In genomic region chr10:60290026-60290738, GRCm38 (mm10) we compare ENCODE assay signal across 10 mouse cellular contexts. TPM values are rescaled to one million over a fixed set of nuclear protein-coding genes. Genes with fewer than 3 reads are reported as not detected.
A peak's percentile ranks its signal among the peaks of the same experiment; 100 is the strongest.
DNase-seq lines count a peak whose midpoint lies in the region; ATAC-seq and TF ChIP-seq lines count a peak whose summit lies in the region.
"Had no signal": no experiment of that assay in that cellular context is flagged by ENCODE, and none has a peak within 500 bp of the region (broad histone marks: within the 10 kb centered on the region; RNA-seq: fewer than 3 reads in every experiment).

No protein-coding gene starts in this region.

- 78% methylated on average over 7 of the region's 7 CpGs for WGBS in forebrain, embryonic 10.5 days
- WGBS in forebrain, embryonic 14.5 days, result 74% methylated on average over 7 of the region's 7 CpGs
- 45% methylated on average over 7 of the region's 7 CpGs for WGBS in macrophage (ENCODE audit: missing documents)
- WGBS in hindbrain, embryonic 11.5 days, result 64% methylated on average over 7 of the region's 7 CpGs
- WGBS in hindbrain, postnatal 0 days, result 66% methylated on average over 7 of the region's 7 CpGs

- no peaks in the 10 kb centered on the region for H3K27me3 ChIP-seq in forebrain, embryonic 10.5 days (ENCODE audit: poor library complexity, severe bottlenecking)
- no peaks in the 10 kb centered on the region for H3K27me3 ChIP-seq in forebrain, embryonic 14.5 days (replicated peaks; ENCODE audit: control insufficient read depth, insufficient read depth, low read length)
- no peaks in the 10 kb centered on the region for H3K27me3 ChIP-seq in hindbrain, embryonic 11.5 days (ENCODE audit: control insufficient read depth, insufficient read depth, low read length)
- H3K27me3 ChIP-seq in hindbrain, postnatal 0 days (ENCODE audit: insufficient read depth, low read length), result no peaks in the 10 kb centered on the region
- H3K27me3 ChIP-seq: forebrain, embryonic 13.5 days had no signal

- no peaks in the 10 kb centered on the region for H3K9me3 ChIP-seq in forebrain, embryonic 10.5 days
- no peaks in the 10 kb centered on the region for H3K9me3 ChIP-seq in forebrain, embryonic 14.5 days (replicated peaks; ENCODE audit: control insufficient read depth, low read length)
- H3K9me3 ChIP-seq in hindbrain, embryonic 11.5 days (ENCODE audit: control insufficient read depth, low read length), result no peaks in the 10 kb centered on the region
- H3K9me3 ChIP-seq in hindbrain, postnatal 0 days (ENCODE audit: low read length), result no peaks in the 10 kb centered on the region
- H3K9me3 ChIP-seq: forebrain, embryonic 13.5 days had no signal

- H3K4me3 ChIP-seq in forebrain, embryonic 10.5 days, result no peak overlapping the region
- no peak overlapping the region for H3K4me3 ChIP-seq in forebrain, embryonic 14.5 days (ENCODE audit: low read depth, low read length)
- H3K4me3 ChIP-seq in layer of hippocampus, adult 2 months, result no peak overlapping the region
- H3K4me3 ChIP-seq in brown adipose tissue, adult 24 weeks (ENCODE audit: insufficient read depth, low read depth, low read length), result no peak overlapping the region
- H3K4me3 ChIP-seq in macrophage (ENCODE audit: inconsistent target), result peak overlapping the region; percentile 8
- H3K4me3 ChIP-seq in hindbrain, embryonic 11.5 days (ENCODE audit: low read depth, low read length), result no peak overlapping the region
- no peak overlapping the region for H3K4me3 ChIP-seq in hindbrain, postnatal 0 days (ENCODE audit: low read length)
- H3K4me3 ChIP-seq: forebrain, embryonic 13.5 days had no signal

- ATAC-seq in forebrain, embryonic 14.5 days, result no peak
- ATAC-seq in hindbrain, embryonic 11.5 days (ENCODE audit: low FRiP score), result no peak
- no peak for ATAC-seq in hindbrain, postnatal 0 days
- ATAC-seq: forebrain, embryonic 13.5 days had no signal

- H3K4me1 ChIP-seq in forebrain, embryonic 10.5 days, result peaks cover 44% of the 10 kb centered on the region
- peaks cover 19% of the 10 kb centered on the region for H3K4me1 ChIP-seq in forebrain, embryonic 14.5 days (ENCODE audit: control insufficient read depth, insufficient read depth, low read length)
- peaks cover 46% of the 10 kb centered on the region for H3K4me1 ChIP-seq in brown adipose tissue, adult 24 weeks (ENCODE audit: control insufficient read depth, insufficient read depth, insufficient read length, low read length)
- H3K4me1 ChIP-seq in hindbrain, embryonic 11.5 days (replicated peaks; ENCODE audit: control insufficient read depth, insufficient read depth, low read length), result peaks cover 9% of the 10 kb centered on the region
- peaks cover 17% of the 10 kb centered on the region for H3K4me1 ChIP-seq in hindbrain, postnatal 0 days (ENCODE audit: insufficient read depth, low read length)

- peaks cover 40% of the 10 kb centered on the region for H3K36me3 ChIP-seq in forebrain, embryonic 10.5 days (replicated peaks)
- peaks cover 34% of the 10 kb centered on the region for H3K36me3 ChIP-seq in forebrain, embryonic 14.5 days (ENCODE audit: control insufficient read depth, insufficient read depth, low read length)
- peaks cover 73% of the 10 kb centered on the region for H3K36me3 ChIP-seq in macrophage (ENCODE audit: inconsistent target)
- H3K36me3 ChIP-seq in hindbrain, embryonic 11.5 days (ENCODE audit: control insufficient read depth, insufficient read depth, low read length), result 0 out of 2 replicates have a peak, but pooled peaks cover 5% of the 10 kb centered on the region
- peaks cover 27% of the 10 kb centered on the region for H3K36me3 ChIP-seq in hindbrain, postnatal 0 days (ENCODE audit: insufficient read depth, low read length)

- H3K79me2 ChIP-seq in macrophage (ENCODE audit: inconsistent target), result peaks cover 100% of the 10 kb centered on the region

- TF ChIP-seq CTCF in layer of hippocampus, adult 2 months (conservative IDR thresholded peaks at IDR 0.05), result no peak
- no peak for TF ChIP-seq CTCF in hindbrain, postnatal 0 days (IDR thresholded peaks at IDR 0.05; ENCODE audit: low read depth)

- no peak overlapping the region for H3K4me2 ChIP-seq in forebrain, embryonic 14.5 days (ENCODE audit: low read length)
- no peak overlapping the region for H3K4me2 ChIP-seq in hindbrain, embryonic 11.5 days (replicated peaks; ENCODE audit: low read depth, low read length)
- no peak overlapping the region for H3K4me2 ChIP-seq in hindbrain, postnatal 0 days (ENCODE audit: low read depth, low read length)
- H3K4me2 ChIP-seq: forebrain, embryonic 13.5 days had no signal

- no peak overlapping the region for H3K9ac ChIP-seq in forebrain, embryonic 14.5 days (ENCODE audit: low read length)
- no peak overlapping the region for H3K9ac ChIP-seq in hindbrain, embryonic 11.5 days (ENCODE audit: low read depth, low read length)
- H3K9ac ChIP-seq in hindbrain, postnatal 0 days (replicated peaks; ENCODE audit: low read length), result no peak overlapping the region
- H3K9ac ChIP-seq: forebrain, embryonic 13.5 days had no signal

- 0 out of 2 replicates have a peak overlapping the region, but pooled peaks have one; percentile 6 for H3K27ac ChIP-seq in forebrain, embryonic 10.5 days
- no peak overlapping the region for H3K27ac ChIP-seq in forebrain, embryonic 14.5 days (ENCODE audit: low read depth, low read length)
- H3K27ac ChIP-seq in layer of hippocampus, adult 2 months, result peak overlapping the region; percentile 51; the same call in 1 of the 2 replicates
- peak overlapping the region; percentile 12; the same call in 1 of the 2 replicates for H3K27ac ChIP-seq in brown adipose tissue, adult 24 weeks (replicated peaks; ENCODE audit: low read depth, low read length)
- peak overlapping the region; percentile 100 for H3K27ac ChIP-seq in macrophage
- H3K27ac ChIP-seq in hindbrain, embryonic 11.5 days (ENCODE audit: low read depth, low read length), result no peak overlapping the region
- H3K27ac ChIP-seq in hindbrain, postnatal 0 days, result no peak overlapping the region
- H3K27ac ChIP-seq: forebrain, embryonic 13.5 days had no signal

- DNase-seq in forebrain, embryonic 10.5 days (ENCODE audit: extremely low spot score, low spot score), result no peak
- no peak for DNase-seq in forebrain, embryonic 14.5 days (ENCODE audit: low spot score)
- no peak for DNase-seq in layer of hippocampus, adult 2 months (ENCODE audit: low spot score in 2 of 2)
- DNase-seq in layer of hippocampus, adult 11-12 months (ENCODE audit: low spot score), result no peak
- no peak for DNase-seq in hindbrain, embryonic 11.5 days (ENCODE audit: low spot score)
- DNase-seq in hindbrain, postnatal 0 days (ENCODE audit: low spot score), result no peak
- DNase-seq: cerebellum, postnatal 14 days had no signal

RNA-seq across cellular contexts. Expression of gene Psap, which starts 12.8 kb away (rescaled TPM):
- polyA plus RNA-seq in forebrain, embryonic 10.5 days (2016; fragmentation: Nextera tagmentation; extraction: Ambion mirVana), result 51.8 and 68.7 TPM in 2 replicates
- polyA plus RNA-seq in forebrain, embryonic 14.5 days (2014; fragmentation: Nextera tagmentation; extraction: Ambion mirVana), result 164 and 170 TPM in 2 replicates
- 1,000 to 10,000 TPM; 1,331 to 1,399 TPM for total RNA-seq in layer of hippocampus, adult 2 months (2021)
- 774 and 844 TPM in 2 replicates for polyA plus RNA-seq in brown adipose tissue, adult 24 weeks (2012; ENCODE audit: insufficient read depth, insufficient read length, missing spikeins)
- total RNA-seq in macrophage (2018; cell fraction: chromatin; rRNA removed), result 1,000 to 10,000 TPM in 22 of 26 experiments, 100 to 1,000 TPM in 4; 715 to 4,323 (median 2,388) TPM
- over 10,000 TPM in 25 of 26 experiments, 1,000 to 10,000 TPM in 1; 9,835 to 25,455 (median 13,887) TPM for total RNA-seq in macrophage (2018; cell fraction: cytosol; rRNA removed)
- over 10,000 TPM in 25 of 26 experiments, 1,000 to 10,000 TPM in 1; 4,026 to 20,879 (median 17,761) TPM for total RNA-seq in macrophage (2018; cell fraction: nucleus; rRNA removed)
- 12,209 to 20,921 TPM (median 16,354 TPM) in 3 replicates for polyA plus RNA-seq in macrophage (2018)
- polyA plus RNA-seq in hindbrain, embryonic 11.5 days (2014; fragmentation: Nextera tagmentation; extraction: Ambion mirVana), result 85.7 and 91.4 TPM in 2 replicates
- total RNA-seq in hindbrain, postnatal 0 days (2014; rRNA removed), result 768 and 845 TPM in 2 replicates
- polyA plus RNA-seq in hindbrain, postnatal 0 days (2015; fragmentation: Nextera tagmentation; extraction: Ambion mirVana), result 277 and 281 TPM in 2 replicates

RNA-seq across cellular contexts. Expression of gene Vsir, which starts 56.5 kb away (rescaled TPM):
- 1.2 and 1.4 TPM in 2 replicates for polyA plus RNA-seq in forebrain, embryonic 10.5 days (2016; fragmentation: Nextera tagmentation; extraction: Ambion mirVana)
- polyA plus RNA-seq in forebrain, embryonic 14.5 days (2014; fragmentation: Nextera tagmentation; extraction: Ambion mirVana), result 2.1 and 2.3 TPM in 2 replicates
- 10 to 100 TPM; 17.6 to 23.2 TPM for total RNA-seq in layer of hippocampus, adult 2 months (2021)
- 14.7 and 16.0 TPM in 2 replicates for polyA plus RNA-seq in brown adipose tissue, adult 24 weeks (2012; ENCODE audit: insufficient read depth, insufficient read length, missing spikeins)
- 100 to 1,000 TPM in 6 of 26 experiments, 10 to 100 TPM in 20; 10.8 to 164 (median 60.8) TPM for total RNA-seq in macrophage (2018; cell fraction: chromatin; rRNA removed)
- total RNA-seq in macrophage (2018; cell fraction: cytosol; rRNA removed), result 100 to 1,000 TPM in 24 of 26 experiments, 10 to 100 TPM in 2; 90.4 to 273 (median 157) TPM
- total RNA-seq in macrophage (2018; cell fraction: nucleus; rRNA removed), result 100 to 1,000 TPM in 24 of 26 experiments, 10 to 100 TPM in 2; 88.2 to 317 (median 168) TPM
- 165 to 459 TPM (median 279 TPM) in 3 replicates for polyA plus RNA-seq in macrophage (2018)
- 1.3 and 2.5 TPM in 2 replicates for polyA plus RNA-seq in hindbrain, embryonic 11.5 days (2014; fragmentation: Nextera tagmentation; extraction: Ambion mirVana)
- 19.2 and 43.1 TPM in 2 replicates for total RNA-seq in hindbrain, postnatal 0 days (2014; rRNA removed)
- polyA plus RNA-seq in hindbrain, postnatal 0 days (2015; fragmentation: Nextera tagmentation; extraction: Ambion mirVana), result 1.9 and 4.8 TPM in 2 replicates

Comparison
In these comparisons a context has a peak if more than half of its experiments do, and no peak if none do; other contexts are left out.
1. H3K27ac ChIP-seq: peak in forebrain, embryonic 10.5 days (single experiment), layer of hippocampus, adult 2 months (single experiment), brown adipose tissue, adult 24 weeks (single experiment) and macrophage (single experiment); none in forebrain, embryonic 14.5 days (single experiment), hindbrain, embryonic 11.5 days (single experiment) and hindbrain, postnatal 0 days (single experiment).
2. RNA of gene Psap, which starts 12.8 kb away (polyA plus RNA-seq): 12,209 to 20,921 TPM in macrophage; 774 to 844 TPM in brown adipose tissue, adult 24 weeks, 277 to 281 TPM in hindbrain, postnatal 0 days, 164 to 170 TPM in forebrain, embryonic 14.5 days, 85.7 to 91.4 TPM in hindbrain, embryonic 11.5 days and 51.8 to 68.7 TPM in forebrain, embryonic 10.5 days; every median in the first group is over 10 times any median in the second.